Mouse (Mus musculus): ENCODE measurements around the gene Tmem200b.

- TF ChIP-seq POLR2A (IDR thresholded peaks at IDR 0.05; ENCODE audit: control insufficient read depth, low read depth, low read length), result no peak
- TF ChIP-seq CTCF (IDR thresholded peaks at IDR 0.05; ENCODE audit: control insufficient read depth, insufficient read depth, insufficient replicate concordance, low read depth, low read length), result no peak
These were observed 29.1 kb downstream of the Tmem200b start for GRCm38 (mm10) chr4:131950657-131951056.
